Mouse (Mus musculus) brain, embryonic 14.5 days (tissue): ENCODE data around the gene Wdcp.

Experiments
- CTCF ChIP-seq: fragments of 200-500 bp; IDR thresholded peaks from 2 replicates; pipeline ENCODE4 v1.5.1; 2012; ENCODE audit warnings: inconsistent platforms, mild to moderate bottlenecking, moderate library complexity, borderline replicate concordance; ENCODE audit not compliant: insufficient read depth, insufficient read length; ENCODE audit errors: extremely low read depth
- POLR2A ChIP-seq: fragments of 200-500 bp; IDR thresholded peaks from 2 replicates; pipeline ENCODE4 v1.6.1; 2012; ENCODE audit warnings: mild to moderate bottlenecking, inconsistent platforms, borderline replicate concordance; ENCODE audit not compliant: poor library complexity, insufficient read depth, insufficient read length, severe bottlenecking; ENCODE audit errors: extremely low read depth

GRCm38 (mm10) chr12:4811705-4812104 lies 31.4 kb upstream of the Wdcp start:
- TF ChIP-seq CTCF (no peak), POLR2A (no peak)
